Mouse (Mus musculus) neural tube, embryonic 12.5 days (tissue): ENCODE measurements at regions not wholly inside any gene's neighbourhood (a gene's known extent, or its start where the extent isn't known, plus 50 kb on each side); places are given as distances from the start of the nearest gene placed in this dataset.

Experiments
- ATAC-seq: fragments of 200-750 bp; cut with Nextera tagmentation; 2 replicates; pipeline ENCODE4 v1.8.0; 2017; ENCODE audit warnings: low read depth, mild to moderate bottlenecking, moderate TSS enrichment, moderate library complexity; ENCODE audit not compliant: low FRiP score
- H3K27ac ChIP-seq: fragments of 300-500 bp; sonication (generic); 2 replicates; pipeline ENCODE4 v1.5.1; 2016
- H3K27me3 ChIP-seq: fragments of 300-500 bp; sonication (generic); replicated peaks from 2 replicates; pipeline ENCODE4 v1.6.1; 2016; ENCODE audit warnings: mild to moderate bottlenecking
- H3K36me3 ChIP-seq: fragments of 300-500 bp; sonication (generic); 2 replicates; pipeline ENCODE4 v1.6.1; 2016; ENCODE audit warnings: mild to moderate bottlenecking
- H3K4me1 ChIP-seq: fragments of 300-500 bp; sonication (generic); 2 replicates; pipeline ENCODE4 v1.6.1; 2016
- H3K4me2 ChIP-seq: fragments of 300-500 bp; sonication (generic); replicated peaks from 2 replicates; pipeline ENCODE4 v1.6.1; 2016; ENCODE audit warnings: mild to moderate bottlenecking
- H3K4me3 ChIP-seq: fragments of 300-500 bp; sonication (generic); 2 replicates; pipeline ENCODE4 v1.5.1; 2016
- H3K9ac ChIP-seq: fragments of 300-500 bp; sonication (generic); 2 replicates; pipeline ENCODE4 v1.6.1; 2016; ENCODE audit warnings: mild to moderate bottlenecking
- H3K9me3 ChIP-seq: fragments of 300-500 bp; sonication (generic); 2 replicates; pipeline ENCODE4 v1.6.1; 2016; ENCODE audit warnings: mild to moderate bottlenecking
- WGBS: fragments of 180-500 bp; shearing (Covaris S2); methylation state at CpG from one replicate; pipeline ENCODE4 v1.1.7; 2016; 5-methylcytosine and 5-hydroxymethylcytosine counted together

- Histone ChIP-seq H3K9me3 (no peaks in the 10 kb centered on the region), H3K9ac (no peak overlapping the region), H3K36me3 (no peaks in the 10 kb centered on the region), H3K27ac (no peak overlapping the region), H3K4me3 (no peak overlapping the region), H3K27me3 (no peaks in the 10 kb centered on the region), H3K4me1 (no peaks in the 10 kb centered on the region), H3K4me2 (no peak overlapping the region)
- peak; percentile 61; the same call in 1 of the 2 replicates for ATAC-seq
- 74% methylated on average over 5 of the region's 5 CpGs for WGBS
Measured at GRCm38 (mm10) chr11:17549148-17549547, 291.8 kb downstream of the C1d start.

- 72% methylated on average over 3 of the region's 3 CpGs for WGBS
- Histone ChIP-seq H3K4me1 (no peaks in the 10 kb centered on the region), H3K27ac (no peak overlapping the region), H3K4me2 (no peak overlapping the region), H3K27me3 (no peaks in the 10 kb centered on the region), H3K36me3 (no peaks in the 10 kb centered on the region), H3K9ac (no peak overlapping the region), H3K9me3 (no peaks in the 10 kb centered on the region), H3K4me3 (no peak overlapping the region)
- ATAC-seq = no peak
Measured at GRCm38 (mm10) chr11:17555276-17555675, 297.9 kb downstream of the C1d start.

- Histone ChIP-seq H3K4me1 (no peaks in the 10 kb centered on the region), H3K9me3 (no peaks in the 10 kb centered on the region), H3K9ac (no peak overlapping the region), H3K27me3 (no peaks in the 10 kb centered on the region), H3K4me3 (no peak overlapping the region), H3K36me3 (no peaks in the 10 kb centered on the region), H3K27ac (no peak overlapping the region), H3K4me2 (no peak overlapping the region)
- no peak for ATAC-seq
- 76% methylated on average over 3 of the region's 3 CpGs for WGBS
Measured at GRCm38 (mm10) chr11:17591780-17592487, 334.6 kb downstream of the C1d start.

GRCm38 (mm10) chr11:17603726-17604493 lies 346.5 kb downstream of the C1d start:
- Histone ChIP-seq H3K4me2 (no peak overlapping the region), H3K9me3 (no peaks in the 10 kb centered on the region), H3K36me3 (no peaks in the 10 kb centered on the region), H3K4me1 (no peaks in the 10 kb centered on the region), H3K9ac (no peak overlapping the region), H3K4me3 (no peak overlapping the region), H3K27me3 (no peaks in the 10 kb centered on the region), H3K27ac (no peak overlapping the region)
- ATAC-seq = no peak
- WGBS = 82% methylated on average over 6 of the region's 6 CpGs

- Histone ChIP-seq H3K9me3 (no peaks in the 10 kb centered on the region), H3K27me3 (no peaks in the 10 kb centered on the region), H3K27ac (no peak overlapping the region), H3K4me1 (no peaks in the 10 kb centered on the region), H3K36me3 (no peaks in the 10 kb centered on the region), H3K4me3 (no peak overlapping the region), H3K9ac (no peak overlapping the region), H3K4me2 (no peak overlapping the region)
- no peak for ATAC-seq
- WGBS = 89% methylated on average over 3 of the region's 3 CpGs
Measured at GRCm38 (mm10) chr11:17620462-17621248, 333.0 kb downstream of the Etaa1 start.

GRCm38 (mm10) chr11:17629541-17630171 lies 324.0 kb downstream of the Etaa1 start:
- H3K9me3 ChIP-seq = no peaks in the 10 kb centered on the region
- H3K4me3 ChIP-seq = no peak overlapping the region
- no peak overlapping the region for H3K4me2 ChIP-seq
- ATAC-seq = no peak
- no peak overlapping the region for H3K27ac ChIP-seq
- 82% methylated on average over 2 of the region's 2 CpGs for WGBS
- H3K27me3 ChIP-seq = no peaks in the 10 kb centered on the region
- H3K9ac ChIP-seq = no peak overlapping the region
- H3K4me1 ChIP-seq = 0 out of 2 replicates have a peak, but pooled peaks cover 6% of the 10 kb centered on the region
- no peaks in the 10 kb centered on the region for H3K36me3 ChIP-seq

GRCm38 (mm10) chr11:17630172-17630553 lies 323.5 kb downstream of the Etaa1 start:
- no CpG with 5 or more reads among the region's 1 CpGs for WGBS
- Histone ChIP-seq H3K9me3 (no peaks in the 10 kb centered on the region), H3K4me2 (no peak overlapping the region), H3K36me3 (no peaks in the 10 kb centered on the region), H3K27me3 (no peaks in the 10 kb centered on the region), H3K9ac (no peak overlapping the region), H3K4me1 (0 out of 2 replicates have a peak, but pooled peaks cover 6% of the 10 kb centered on the region), H3K27ac (no peak overlapping the region), H3K4me3 (no peak overlapping the region)
- ATAC-seq = no peak

GRCm38 (mm10) chr11:17637158-17637557 lies 316.5 kb downstream of the Etaa1 start:
- Histone ChIP-seq H3K9me3 (no peaks in the 10 kb centered on the region), H3K36me3 (no peaks in the 10 kb centered on the region), H3K4me2 (no peak overlapping the region), H3K27me3 (no peaks in the 10 kb centered on the region), H3K9ac (no peak overlapping the region), H3K4me3 (no peak overlapping the region), H3K27ac (no peak overlapping the region), H3K4me1 (no peaks in the 10 kb centered on the region)
- WGBS = 60% methylated on average over 3 of the region's 3 CpGs
- ATAC-seq = peak; percentile 29; the same call in 1 of the 2 replicates

GRCm38 (mm10) chr11:17639922-17640321 lies 313.8 kb downstream of the Etaa1 start:
- Histone ChIP-seq H3K9ac (no peak overlapping the region), H3K27me3 (no peaks in the 10 kb centered on the region), H3K4me3 (no peak overlapping the region), H3K4me2 (no peak overlapping the region), H3K9me3 (no peaks in the 10 kb centered on the region), H3K27ac (no peak overlapping the region), H3K4me1 (no peaks in the 10 kb centered on the region), H3K36me3 (no peaks in the 10 kb centered on the region)
- no peak for ATAC-seq
- 75% methylated on average over 7 of the region's 7 CpGs for WGBS

- no peak for ATAC-seq
- no peak overlapping the region for H3K4me3 ChIP-seq
- H3K9me3 ChIP-seq = no peaks in the 10 kb centered on the region
- no peak overlapping the region for H3K4me2 ChIP-seq
- H3K36me3 ChIP-seq = no peaks in the 10 kb centered on the region
- H3K27me3 ChIP-seq = no peaks in the 10 kb centered on the region
- no peaks in the 10 kb centered on the region for H3K4me1 ChIP-seq
- no peak overlapping the region for H3K9ac ChIP-seq
- H3K27ac ChIP-seq = no peak overlapping the region
Measured at GRCm38 (mm10) chr11:17647441-17647840, 306.2 kb downstream of the Etaa1 start.

GRCm38 (mm10) chr11:17651389-17652156 lies 302.1 kb downstream of the Etaa1 start:
- Histone ChIP-seq H3K4me1 (no peaks in the 10 kb centered on the region), H3K27ac (no peak overlapping the region), H3K9me3 (no peaks in the 10 kb centered on the region), H3K4me3 (no peak overlapping the region), H3K27me3 (no peaks in the 10 kb centered on the region), H3K9ac (no peak overlapping the region), H3K36me3 (no peaks in the 10 kb centered on the region), H3K4me2 (no peak overlapping the region)
- WGBS = 51% methylated on average over 4 of the region's 4 CpGs
- no peak for ATAC-seq
